ENCODE assay signal across 8 mouse cellular contexts in the genomic region with DNA sequence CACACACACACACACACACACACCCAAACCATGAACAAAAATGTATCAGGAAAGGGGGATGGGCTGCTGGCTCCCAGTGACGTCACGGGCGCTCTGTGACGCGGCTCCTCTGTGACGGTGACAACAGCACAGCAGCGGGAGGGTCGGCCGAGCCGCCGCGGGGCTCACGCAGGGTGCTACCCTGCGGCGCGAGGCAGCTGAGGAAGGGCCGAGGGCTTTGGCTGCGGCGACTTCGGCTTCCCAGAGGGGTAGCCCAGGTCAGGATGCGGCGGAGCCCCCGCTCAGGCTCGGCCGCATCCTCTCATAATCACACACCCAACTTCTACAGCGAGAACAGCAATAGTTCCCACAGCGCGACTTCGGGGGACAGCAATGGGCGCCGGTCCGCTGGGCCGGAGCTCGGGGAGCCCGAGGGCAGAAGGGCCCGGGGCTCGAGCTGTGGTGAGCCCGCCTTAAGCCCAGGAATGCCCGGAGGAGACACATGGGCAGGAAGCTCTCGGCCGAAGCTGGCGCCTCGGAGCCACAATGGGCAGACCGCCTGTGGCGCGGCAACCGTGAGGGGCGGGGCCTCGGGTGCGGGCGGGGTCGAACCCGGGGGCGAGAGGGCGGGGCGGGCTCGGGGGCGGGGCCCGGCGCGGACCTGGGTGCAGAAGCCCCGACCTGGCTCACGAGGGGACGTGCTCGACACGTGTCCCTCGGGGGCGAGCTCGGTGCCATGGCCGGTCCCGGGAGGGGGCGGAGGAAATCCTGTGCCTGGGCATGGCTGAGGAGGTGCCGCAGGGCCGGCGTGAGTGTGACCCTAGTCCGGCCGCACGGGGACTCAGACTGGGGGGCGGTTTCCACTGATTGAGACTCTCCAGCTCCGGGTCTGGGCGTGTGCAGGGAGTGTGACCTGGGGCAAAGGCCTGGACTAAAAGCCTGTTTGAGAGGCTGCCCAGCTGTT. TPM values are rescaled to one million over a fixed set of nuclear protein-coding genes. Genes with fewer than 3 reads are reported as not detected.
DNase-seq lines count a peak whose midpoint lies in the region; ATAC-seq and TF ChIP-seq lines count a peak whose summit lies in the region.

A gene (plus strand): TSS at position 77 of the 943 bp plus-strand sequence.

- H3K27me3 ChIP-seq in intestine, postnatal 0 days (replicated peaks; ENCODE audit: control insufficient read depth, insufficient read depth, low read length) = no peaks in the 10 kb centered on the region
- H3K27me3 ChIP-seq in liver, adult 2 months (ENCODE audit: control insufficient read depth, insufficient read depth, low read length) = no peaks in the 10 kb centered on the region

- peak; percentile 91 for DNase-seq in A20 (ENCODE audit: low read depth, low spot score)
- peak; percentile 92 for DNase-seq in adrenal gland, postnatal 10 days
- DNase-seq in embryo, embryonic 11.5 days (ENCODE audit: low read depth, low spot score) = peak; percentile 67
- DNase-seq in liver, adult 2 months (ENCODE audit: extremely low read depth, low read depth, low spot score) = peak; percentile 81
- DNase-seq in monocyte, adult 2 months (ENCODE audit: low read depth in 1 of 2, low spot score in 2 of 2) = peak; percentile 8 to 56
- DNase-seq in spleen, postnatal 36 days (ENCODE audit: low spot score in 2 of 2) = peak; percentile 65 to 67

- peak within 1 kb of the TSS; percentile 50 for H3K9ac ChIP-seq in intestine, postnatal 0 days (ENCODE audit: low read depth, low read length)
- H3K9ac ChIP-seq in liver, adult 2 months (ENCODE audit: low read depth, low read length) = peak within 1 kb of the TSS; percentile 78

- peak within 1 kb of the TSS; percentile 65 for H3K4me3 ChIP-seq in intestine, postnatal 0 days (ENCODE audit: low read depth, low read length)
- peak within 1 kb of the TSS; percentile 69 for H3K4me3 ChIP-seq in liver, adult 2 months (ENCODE audit: insufficient read depth, low read depth, low read length)

- peaks cover 6% of the 10 kb centered on the region; the same call in 1 of the 2 replicates for H3K36me3 ChIP-seq in intestine, postnatal 0 days (ENCODE audit: control insufficient read depth, insufficient read depth)
- no peaks in the 10 kb centered on the region for H3K36me3 ChIP-seq in liver, adult 2 months (ENCODE audit: control insufficient read depth, insufficient read depth, low read length)

- TF ChIP-seq POLR2A in liver, adult 2 months (IDR thresholded peaks at IDR 0.05; ENCODE audit: extremely low read depth, insufficient read depth, low read length) = no peak

- no peaks in the 10 kb centered on the region; the same call in 1 of the 2 replicates for H3K4me1 ChIP-seq in intestine, postnatal 0 days (replicated peaks; ENCODE audit: control insufficient read depth, insufficient read depth, low read length)
- peaks cover 2% of the 10 kb centered on the region; the same call in 1 of the 2 replicates for H3K4me1 ChIP-seq in liver, adult 2 months (ENCODE audit: control insufficient read depth, insufficient read depth, low read length)

- peak within 1 kb of the TSS; percentile 99 for H3K4me2 ChIP-seq in intestine, postnatal 0 days (replicated peaks; ENCODE audit: low read depth)

- TF ChIP-seq CTCF in intestine, postnatal 0 days (IDR thresholded peaks at IDR 0.05; ENCODE audit: low read depth) = no peak
- no peak for TF ChIP-seq CTCF in liver, adult 2 months (IDR thresholded peaks at IDR 0.05; ENCODE audit: low read depth, low read length)

- peak within 1 kb of the TSS; percentile 31; the same call in 1 of the 2 replicates for H3K27ac ChIP-seq in intestine, postnatal 0 days (ENCODE audit: low read depth, low read length)
- peak within 1 kb of the TSS; percentile 13; the same call in 1 of the 2 replicates for H3K27ac ChIP-seq in liver, adult 2 months (replicated peaks; ENCODE audit: insufficient read depth, low read depth, low read length)

- ATAC-seq in granulocyte monocyte progenitor cell, adult 5-6 weeks (replicated peaks; ENCODE audit: poor library complexity, severe bottlenecking) = peak; percentile 80
- peak; percentile 69 for ATAC-seq in intestine, postnatal 0 days

- under 1% methylated on average over 75 of the region's 81 CpGs for WGBS in intestine, postnatal 0 days
- WGBS in liver, adult 2 months = 1% methylated on average over 79 of the region's 81 CpGs

- H3K9me3 ChIP-seq in intestine, postnatal 0 days (ENCODE audit: control insufficient read depth) = no peaks in the 10 kb centered on the region

- no peaks in the 10 kb centered on the region for H3K79me2 ChIP-seq in liver, adult 2 months (ENCODE audit: control insufficient read depth, insufficient read depth, low read length)

RNA-seq across cellular contexts. Expression of the gene that starts here (rescaled TPM):
- total RNA-seq in adrenal gland, postnatal 10 days (2021) = 1 to 10 TPM; 4.1 to 4.7 TPM
- total RNA-seq in granulocyte monocyte progenitor cell, adult 5-6 weeks (2014; fragmentation: Nextera tagmentation) = 0.49 and 8.3 TPM in 2 replicates
- total RNA-seq in granulocyte monocyte progenitor cell, adult 5-6 weeks (2017) = 1.5 and 4.8 TPM in 2 replicates
- polyA plus RNA-seq in intestine, postnatal 0 days (2015; fragmentation: Nextera tagmentation; extraction: Ambion mirVana) = 0.21 and 0.69 TPM in 2 replicates
- total RNA-seq in liver, adult 2 months (2014; rRNA removed) = 1.6 and 1.7 TPM in 2 replicates
- polyA plus RNA-seq in liver, adult 2 months (2012; rRNA removed) = 4.8 and 5.5 TPM in 2 replicates

Comparison
In these comparisons a context has a peak if more than half of its experiments do, and no peak if none do; other contexts are left out.
1. Peak in every context shown above with its lines: DNase-seq, ATAC-seq, H3K4me3 ChIP-seq and H3K27ac ChIP-seq.
2. Peak in ATAC-seq, H3K4me3 ChIP-seq, H3K27ac ChIP-seq, H3K9ac ChIP-seq and H3K4me2 ChIP-seq in intestine, postnatal 0 days; RNA of the gene not detected or under 1 TPM.
3. DNase-seq: peak in every context shown above with its lines; median percentile 92 in adrenal gland, postnatal 10 days; 91 in A20; 81 in liver, adult 2 months; 67 in embryo, embryonic 11.5 days; 66 in spleen, postnatal 36 days; 32 in monocyte, adult 2 months.